Mouse (Mus musculus): ENCODE data around the gene Reck.
A peak's percentile ranks its signal among the peaks of the same experiment; 100 is the strongest.

DNA sequence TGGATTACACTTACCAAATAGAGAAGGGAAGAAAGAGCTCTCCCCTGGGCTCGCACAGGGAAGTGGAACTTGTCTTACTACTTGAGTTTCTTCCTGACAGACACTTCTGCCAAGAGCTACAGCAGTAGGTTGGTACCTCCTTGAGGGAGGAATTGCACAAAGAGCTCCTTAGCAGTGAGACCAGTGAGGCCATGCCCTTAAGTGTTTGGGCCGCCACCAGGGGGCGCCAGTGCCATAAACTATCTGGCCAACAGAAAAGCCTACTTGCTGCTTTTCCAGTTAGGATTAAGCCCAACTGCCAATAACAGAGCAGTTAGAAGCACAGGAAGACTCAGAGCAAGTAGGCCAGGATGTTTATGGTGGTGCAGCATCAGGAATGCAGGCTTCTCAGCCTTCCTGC lies 50.4 kb downstream of the Reck start:
- TF ChIP-seq CTCF (IDR thresholded peaks at IDR 0.05; ENCODE audit: low read depth): peak; percentile 90
- no peak for TF ChIP-seq EP300 (IDR thresholded peaks at IDR 0.05; ENCODE audit: low read depth)
